Mouse (Mus musculus): Measurements from ENCODE around the gene Msi1. TPM values are rescaled to one million over a fixed set of nuclear protein-coding genes. Genes with fewer than 3 reads are reported as not detected.

The Msi1 gene
- polyA plus RNA-seq, 1 experiment from 2014 or later = 222 TPM

GRCm38 (mm10) chr5:115482390-115483265 lies 53.2 kb downstream of the Msi1 start:
- Histone ChIP-seq H3K36me3 (0 out of 2 replicates have a peak, but pooled peaks cover under 1% of the 10 kb centered on the region), H3K27me3 (ENCODE audit: insufficient read depth, poor library complexity, severe bottlenecking) (peaks cover 45% of the 10 kb centered on the region), H3K4me1 (replicated peaks) (peaks cover 37% of the 10 kb centered on the region), H3K9me3 (no peaks in the 10 kb centered on the region), H3K4me3 (peak overlapping the region; percentile 36), H3K27ac (0 out of 2 replicates have a peak overlapping the region, but pooled peaks have one; percentile 56)
- DNase-seq (ENCODE audit: low spot score) = no peak
- 15% methylated on average over 38 of the region's 38 CpGs for WGBS

- Histone ChIP-seq H3K9me3 (no peaks in the 10 kb centered on the region), H3K4me1 (replicated peaks) (peaks cover 37% of the 10 kb centered on the region), H3K27ac (no peak overlapping the region), H3K4me3 (peak overlapping the region; percentile 36), H3K27me3 (ENCODE audit: insufficient read depth, poor library complexity, severe bottlenecking) (peaks cover 45% of the 10 kb centered on the region), H3K36me3 (no peaks in the 10 kb centered on the region)
- DNase-seq (ENCODE audit: low spot score) = no peak
- WGBS = 20% methylated on average over 6 of the region's 6 CpGs
These were observed 54.0 kb downstream of the Msi1 start for GRCm38 (mm10) chr5:115483385-115483784.

GRCm38 (mm10) chr5:115483947-115484920 lies 54.8 kb downstream of the Msi1 start, which contains the start of gene Sirt4:
Sirt4 (minus strand) TSS chr5:115484725.
- Histone ChIP-seq H3K36me3 (no peaks in the 10 kb centered on the region), H3K9me3 (no peaks in the 10 kb centered on the region), H3K27ac (peak within 1 kb of the TSS; percentile 83), H3K27me3 (ENCODE audit: insufficient read depth, poor library complexity, severe bottlenecking) (peaks cover 43% of the 10 kb centered on the region), H3K4me1 (replicated peaks) (peaks cover 43% of the 10 kb centered on the region), H3K4me3 (peak within 1 kb of the TSS; percentile 55)
- DNase-seq (ENCODE audit: low spot score) = peak; percentile 83
- 10% methylated on average over 30 of the region's 30 CpGs for WGBS

- Histone ChIP-seq H3K9me3 (no peaks in the 10 kb centered on the region), H3K36me3 (no peaks in the 10 kb centered on the region), H3K4me1 (replicated peaks) (peaks cover 47% of the 10 kb centered on the region), H3K27me3 (ENCODE audit: insufficient read depth, poor library complexity, severe bottlenecking) (peaks cover 35% of the 10 kb centered on the region), H3K4me3 (peak overlapping the region; percentile 55), H3K27ac (no peak overlapping the region; the same call in 1 of the 2 replicates)
- no peak for DNase-seq (ENCODE audit: low spot score)
- WGBS = 66% methylated on average over 5 of the region's 5 CpGs
These were observed 55.6 kb downstream of the Msi1 start for GRCm38 (mm10) chr5:115484996-115485395.

GRCm38 (mm10) chr5:115485489-115486205 lies 56.2 kb downstream of the Msi1 start:
- H3K27ac ChIP-seq = no peak overlapping the region
- no peak overlapping the region for H3K4me3 ChIP-seq
- H3K9me3 ChIP-seq = no peaks in the 10 kb centered on the region
- DNase-seq (ENCODE audit: low spot score) = no peak
- 87% methylated on average over 18 of the region's 18 CpGs for WGBS
- H3K27me3 ChIP-seq (ENCODE audit: insufficient read depth, poor library complexity, severe bottlenecking) = peaks cover 29% of the 10 kb centered on the region
- H3K4me1 ChIP-seq (replicated peaks) = peaks cover 42% of the 10 kb centered on the region
- H3K36me3 ChIP-seq = no peaks in the 10 kb centered on the region

GRCm38 (mm10) chr5:115486726-115487125 lies 57.3 kb downstream of the Msi1 start:
- Histone ChIP-seq H3K36me3 (no peaks in the 10 kb centered on the region), H3K4me1 (replicated peaks) (peaks cover 50% of the 10 kb centered on the region), H3K27ac (no peak overlapping the region), H3K27me3 (ENCODE audit: insufficient read depth, poor library complexity, severe bottlenecking) (peaks cover 18% of the 10 kb centered on the region), H3K9me3 (no peaks in the 10 kb centered on the region), H3K4me3 (no peak overlapping the region)
- 58% methylated on average over 4 of the region's 4 CpGs for WGBS
- no peak for DNase-seq (ENCODE audit: low spot score)

GRCm38 (mm10) chr5:115487353-115487752 lies 58.0 kb downstream of the Msi1 start:
- no peaks in the 10 kb centered on the region for H3K9me3 ChIP-seq
- peaks cover 51% of the 10 kb centered on the region for H3K4me1 ChIP-seq (replicated peaks)
- H3K36me3 ChIP-seq = no peaks in the 10 kb centered on the region
- 88% methylated on average over 8 of the region's 8 CpGs for WGBS
- DNase-seq (ENCODE audit: low spot score) = no peak
- H3K4me3 ChIP-seq = no peak overlapping the region
- H3K27me3 ChIP-seq (ENCODE audit: insufficient read depth, poor library complexity, severe bottlenecking) = peaks cover 12% of the 10 kb centered on the region
- no peak overlapping the region for H3K27ac ChIP-seq

GRCm38 (mm10) chr5:115487942-115488580 lies 58.7 kb downstream of the Msi1 start:
- no peak overlapping the region for H3K4me3 ChIP-seq
- WGBS = 73% methylated on average over 9 of the region's 9 CpGs

GRCm38 (mm10) chr5:115488841-115489698 lies 59.7 kb downstream of the Msi1 start:
- Histone ChIP-seq H3K27me3 (ENCODE audit: insufficient read depth, poor library complexity, severe bottlenecking) (no peaks in the 10 kb centered on the region), H3K36me3 (no peaks in the 10 kb centered on the region), H3K4me3 (peak overlapping the region; percentile 52), H3K27ac (peak overlapping the region; percentile 100), H3K9me3 (no peaks in the 10 kb centered on the region), H3K4me1 (replicated peaks) (peaks cover 49% of the 10 kb centered on the region)
- DNase-seq (ENCODE audit: low spot score) = peak; percentile 83
- WGBS = under 1% methylated on average over 39 of the region's 39 CpGs

More at GRCm38 (mm10) chr5:115487942-115488580, 58.7 kb downstream of the Msi1 start:
- DNase-seq (ENCODE audit: low spot score) = no peak
- peaks cover 5% of the 10 kb centered on the region for H3K27me3 ChIP-seq (ENCODE audit: insufficient read depth, poor library complexity, severe bottlenecking)
- peaks cover 49% of the 10 kb centered on the region for H3K4me1 ChIP-seq (replicated peaks)
- H3K9me3 ChIP-seq = no peaks in the 10 kb centered on the region
- H3K27ac ChIP-seq = 0 out of 2 replicates have a peak overlapping the region, but pooled peaks have one; percentile 100
- no peaks in the 10 kb centered on the region for H3K36me3 ChIP-seq

GRCm38 (mm10) chr5:115489699-115490637 lies 60.6 kb downstream of the Msi1 start:
- Histone ChIP-seq H3K36me3 (no peaks in the 10 kb centered on the region), H3K9me3 (no peaks in the 10 kb centered on the region), H3K27ac (peak overlapping the region; percentile 100), H3K4me3 (peak overlapping the region; percentile 50), H3K27me3 (ENCODE audit: insufficient read depth, poor library complexity, severe bottlenecking) (no peaks in the 10 kb centered on the region), H3K4me1 (replicated peaks) (peaks cover 40% of the 10 kb centered on the region)
- peak; percentile 91 for DNase-seq (ENCODE audit: low spot score)
- under 1% methylated on average over 50 of the region's 50 CpGs for WGBS
